Mouse (Mus musculus): ENCODE measurements around the gene Fam168a. TPM values are rescaled to one million over a fixed set of nuclear protein-coding genes. Genes with fewer than 3 reads are reported as not detected.

Fam168a gene
- polyA plus RNA-seq (2016; fragmentation: Nextera tagmentation; extraction: Ambion mirVana), result 29.3 and 37.3 TPM in 2 replicates

DNA sequence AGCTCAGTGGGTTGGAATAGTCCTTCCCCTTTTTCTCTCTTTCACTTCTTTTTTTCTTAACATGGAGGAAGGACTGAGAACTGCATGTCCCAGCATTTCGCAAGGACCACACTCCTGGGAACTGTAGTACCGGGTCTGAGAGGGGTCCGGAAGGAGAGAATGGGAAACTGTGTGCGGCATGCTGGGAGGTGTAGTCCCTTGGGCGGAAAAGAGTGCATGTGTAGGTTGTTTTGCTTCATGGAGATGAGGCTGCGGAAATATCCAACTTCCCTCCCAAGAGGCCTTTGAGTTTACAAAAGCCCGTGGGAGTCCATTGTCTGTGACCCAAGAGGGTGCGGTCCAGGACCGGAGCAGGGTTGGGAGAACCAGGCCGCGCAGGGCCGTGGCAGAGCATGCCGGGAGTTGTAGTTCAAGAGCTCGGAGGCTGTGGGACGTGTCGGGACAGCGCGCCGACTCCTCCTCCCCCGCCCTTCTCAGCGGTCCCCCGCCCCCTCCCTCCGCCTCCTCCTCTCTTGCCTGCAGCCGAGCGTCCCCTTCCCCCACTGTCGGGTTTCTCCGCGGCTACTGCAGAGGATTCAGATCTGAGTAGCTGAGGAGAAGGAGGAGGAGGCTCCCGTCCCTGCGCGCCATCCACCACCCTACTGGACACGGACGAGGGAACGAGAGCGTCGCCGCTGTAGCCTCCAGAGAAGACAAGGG is at the start of gene Fam168a:
Gene Fam168a (plus strand): TSS at position 493 of the 699 bp plus-strand sequence.
- 0% methylated on average over 36 of the region's 37 CpGs for WGBS
- H3K27me3 ChIP-seq (ENCODE audit: low read depth, poor library complexity, severe bottlenecking), result no peaks in the 10 kb centered on the region
- peaks cover 30% of the 10 kb centered on the region for H3K4me1 ChIP-seq

DNA sequence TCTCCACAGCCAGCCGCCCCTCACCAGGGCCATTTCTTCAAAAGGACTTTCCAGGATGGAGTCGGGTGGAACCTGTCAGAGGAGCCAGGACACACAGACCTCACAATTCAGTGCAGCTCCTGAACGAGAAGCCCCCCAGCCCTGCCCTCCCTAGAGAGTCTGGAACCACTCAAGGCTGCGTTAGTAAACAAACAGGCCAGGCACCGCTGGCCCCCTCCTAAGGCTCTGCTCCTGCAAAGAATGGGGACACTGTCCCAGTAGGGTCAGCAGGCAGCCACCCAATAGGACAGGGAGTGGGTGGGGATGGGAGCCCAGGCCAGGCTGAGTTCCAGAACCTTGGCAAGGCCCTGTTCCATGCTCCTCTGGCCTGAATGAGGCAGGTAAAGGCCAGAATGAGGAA is 49.7 kb upstream of the Fam168a start:
- H3K27ac ChIP-seq (replicated peaks), result 0 out of 2 replicates have a peak overlapping the region, but pooled peaks have one; percentile 52
- H3K9me3 ChIP-seq (replicated peaks), result no peaks in the 10 kb centered on the region
- no peaks in the 10 kb centered on the region for H3K36me3 ChIP-seq
- no peak for DNase-seq (ENCODE audit: low spot score)
- 60% methylated on average over 5 of the region's 5 CpGs for WGBS
- no peaks in the 10 kb centered on the region for H3K27me3 ChIP-seq (ENCODE audit: low read depth, poor library complexity, severe bottlenecking)
- H3K4me3 ChIP-seq, result no peak overlapping the region
- H3K4me1 ChIP-seq, result peaks cover 38% of the 10 kb centered on the region

More for the DNA sequence above, at the start of gene Fam168a:
- Histone ChIP-seq H3K27ac (replicated peaks) (peak within 1 kb of the TSS; percentile 99), H3K36me3 (no peaks in the 10 kb centered on the region), H3K9me3 (replicated peaks) (no peaks in the 10 kb centered on the region), H3K4me3 (peak within 1 kb of the TSS; percentile 93)
- peak; percentile 98 for DNase-seq (ENCODE audit: low spot score)

DNA sequence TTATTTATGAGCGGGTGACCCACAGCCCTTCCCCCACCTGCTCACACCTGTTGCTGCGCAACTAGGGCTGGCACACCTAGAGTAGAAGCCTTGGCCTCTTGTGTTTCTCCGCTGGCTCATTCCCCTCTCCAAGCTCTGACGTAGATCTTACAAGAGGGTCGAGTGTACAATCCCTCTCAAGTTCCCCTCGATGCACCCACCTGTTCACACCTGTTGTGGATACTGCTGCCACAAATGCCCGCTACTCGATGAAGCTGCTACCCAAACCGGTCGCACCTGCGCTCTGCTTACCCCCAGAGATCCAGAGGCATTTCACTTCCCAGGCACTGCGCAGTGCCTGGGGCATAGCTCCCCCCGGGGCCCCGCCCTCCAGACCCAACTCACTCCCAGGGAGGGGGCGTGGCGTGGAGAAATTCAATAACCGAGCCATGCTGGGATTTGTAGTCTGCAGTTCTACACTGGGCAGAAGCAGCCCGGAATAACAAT is 48.3 kb upstream of the Fam168a start:
- H3K4me3 ChIP-seq, result peak overlapping the region; percentile 27; the same call in 1 of the 2 replicates
- WGBS, result 33% methylated on average over 18 of the region's 18 CpGs
- DNase-seq (ENCODE audit: low spot score), result no peak
- no peaks in the 10 kb centered on the region for H3K36me3 ChIP-seq
- no peaks in the 10 kb centered on the region for H3K9me3 ChIP-seq (replicated peaks)
- peaks cover 46% of the 10 kb centered on the region for H3K4me1 ChIP-seq
- H3K27me3 ChIP-seq (ENCODE audit: low read depth, poor library complexity, severe bottlenecking), result no peaks in the 10 kb centered on the region
- no peak overlapping the region for H3K27ac ChIP-seq (replicated peaks)

DNA sequence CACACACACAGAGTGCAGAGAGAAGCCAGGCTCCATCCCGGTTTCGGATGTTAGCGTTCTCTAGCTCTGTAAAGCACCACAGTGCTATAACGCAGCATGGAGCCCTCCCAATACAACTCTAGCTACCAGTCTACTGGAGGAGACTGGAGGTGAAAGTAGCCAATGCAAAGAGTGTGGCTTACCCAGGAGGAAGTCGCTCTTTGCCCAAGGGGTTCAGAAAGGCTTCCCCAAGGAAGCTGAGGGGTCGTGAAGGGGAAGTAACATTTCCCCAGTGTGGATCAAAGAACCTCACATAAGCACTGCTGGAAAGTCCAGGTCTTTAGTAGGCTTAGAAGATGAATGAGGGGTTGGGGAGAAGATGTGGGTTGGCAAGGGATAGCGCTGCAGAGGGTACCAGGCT is 45.2 kb upstream of the Fam168a start:
- H3K27me3 ChIP-seq (ENCODE audit: low read depth, poor library complexity, severe bottlenecking), result no peaks in the 10 kb centered on the region
- 89% methylated on average over 7 of the region's 7 CpGs for WGBS
- no peaks in the 10 kb centered on the region for H3K9me3 ChIP-seq (replicated peaks)
- H3K36me3 ChIP-seq, result no peaks in the 10 kb centered on the region
- DNase-seq (ENCODE audit: low spot score), result no peak
- no peak overlapping the region for H3K4me3 ChIP-seq
- H3K27ac ChIP-seq (replicated peaks), result no peak overlapping the region
- H3K4me1 ChIP-seq, result peaks cover 42% of the 10 kb centered on the region

DNA sequence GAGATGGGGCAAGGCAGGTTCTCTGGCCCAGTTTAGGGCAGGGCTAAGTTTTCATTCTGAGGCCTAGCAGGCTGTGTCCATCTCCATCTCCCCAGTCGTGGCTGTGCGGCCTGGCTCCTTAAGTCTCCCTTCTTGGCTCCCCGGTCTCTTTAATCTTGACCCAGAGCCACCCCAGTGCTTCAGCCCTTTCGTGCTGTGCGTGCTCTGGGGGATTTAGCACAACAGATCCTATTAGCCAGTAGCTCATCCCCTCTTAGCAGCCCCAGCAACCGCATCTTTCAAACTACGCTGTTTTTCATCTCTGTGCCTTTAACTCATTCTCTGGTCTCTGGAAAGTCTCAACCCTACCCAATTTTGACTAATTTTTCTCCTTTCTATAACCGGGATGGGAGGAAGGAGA is 44.2 kb upstream of the Fam168a start, which contains the start of gene Plekhb1:
Gene Plekhb1 (minus strand): TSS at position 184 of the 400 bp plus-strand sequence.
- H3K27ac ChIP-seq (replicated peaks), result peak within 1 kb of the TSS; percentile 64; the same call in 1 of the 2 replicates
- H3K36me3 ChIP-seq, result no peaks in the 10 kb centered on the region
- peak within 1 kb of the TSS; percentile 3 for H3K4me3 ChIP-seq
- WGBS, result 39% methylated on average over 8 of the region's 8 CpGs
- H3K4me1 ChIP-seq, result peaks cover 35% of the 10 kb centered on the region
- DNase-seq (ENCODE audit: low spot score), result no peak
- no peaks in the 10 kb centered on the region for H3K9me3 ChIP-seq (replicated peaks)
- H3K27me3 ChIP-seq (ENCODE audit: low read depth, poor library complexity, severe bottlenecking), result no peaks in the 10 kb centered on the region

DNA sequence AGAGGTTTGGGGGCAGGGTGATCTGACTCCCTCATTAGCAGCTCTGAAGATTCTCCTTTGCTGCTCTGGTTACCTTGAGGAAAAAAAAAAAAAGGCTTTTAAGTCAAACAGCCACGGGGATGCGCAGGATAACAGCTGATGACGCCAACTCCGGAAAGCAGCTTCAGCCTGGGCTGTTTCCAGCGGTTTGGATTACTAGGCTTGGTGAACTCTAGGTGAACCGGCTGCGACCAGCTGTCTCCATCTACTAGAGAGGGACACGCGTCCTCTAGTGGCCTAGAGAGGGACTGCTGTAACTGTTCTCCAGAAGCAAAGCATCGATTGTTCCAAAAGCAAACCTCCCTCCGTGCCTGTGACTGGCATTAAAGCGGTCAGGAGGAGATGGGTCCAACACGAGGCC is 43.2 kb upstream of the Fam168a start:
- peak overlapping the region; percentile 64; the same call in 1 of the 2 replicates for H3K27ac ChIP-seq (replicated peaks)

DNA sequence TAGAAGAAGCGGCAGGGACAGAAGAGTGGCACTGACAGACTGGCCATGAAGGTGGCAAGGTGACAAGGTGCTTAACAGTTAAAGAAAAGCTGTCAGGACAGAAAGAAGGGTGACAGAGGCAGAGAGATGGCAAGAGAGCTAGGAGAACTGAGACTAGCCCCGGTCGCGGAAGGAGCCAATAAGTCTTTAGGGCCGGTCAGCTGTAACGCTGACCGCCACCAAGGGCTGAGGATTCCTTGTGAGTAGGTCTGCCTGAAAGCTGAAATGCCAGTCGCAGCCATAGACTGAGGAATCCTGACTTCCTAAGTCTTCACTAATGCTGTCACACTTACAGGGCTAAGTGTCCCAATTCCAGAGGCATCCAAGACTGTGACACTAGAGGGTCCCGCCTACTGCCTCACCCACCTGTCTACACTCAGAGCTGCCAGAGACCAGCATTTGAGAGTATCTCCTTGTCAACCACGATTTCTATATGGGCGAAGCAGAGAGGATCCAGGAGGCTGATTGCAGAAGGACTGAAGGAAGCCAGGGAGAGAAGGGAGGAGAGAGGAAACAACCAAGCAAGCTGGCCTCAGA is 42.6 kb upstream of the Fam168a start:
- no peaks in the 10 kb centered on the region for H3K36me3 ChIP-seq
- 62% methylated on average over 11 of the region's 11 CpGs for WGBS
- H3K4me3 ChIP-seq, result peak overlapping the region; percentile 3
- H3K4me1 ChIP-seq, result peaks cover 27% of the 10 kb centered on the region
- no peaks in the 10 kb centered on the region for H3K9me3 ChIP-seq (replicated peaks)
- DNase-seq (ENCODE audit: low spot score), result no peak
- no peaks in the 10 kb centered on the region for H3K27me3 ChIP-seq (ENCODE audit: low read depth, poor library complexity, severe bottlenecking)
- peak overlapping the region; percentile 0; the same call in 1 of the 2 replicates for H3K27ac ChIP-seq (replicated peaks)

More for the DNA sequence above, 43.2 kb upstream of the Fam168a start:
- H3K4me1 ChIP-seq, result peaks cover 33% of the 10 kb centered on the region
- H3K36me3 ChIP-seq, result no peaks in the 10 kb centered on the region
- 2% methylated on average over 13 of the region's 13 CpGs for WGBS
- no peaks in the 10 kb centered on the region for H3K27me3 ChIP-seq (ENCODE audit: low read depth, poor library complexity, severe bottlenecking)
- H3K4me3 ChIP-seq, result peak overlapping the region; percentile 3
- peak; percentile 90 for DNase-seq (ENCODE audit: low spot score)
- no peaks in the 10 kb centered on the region for H3K9me3 ChIP-seq (replicated peaks)

DNA sequence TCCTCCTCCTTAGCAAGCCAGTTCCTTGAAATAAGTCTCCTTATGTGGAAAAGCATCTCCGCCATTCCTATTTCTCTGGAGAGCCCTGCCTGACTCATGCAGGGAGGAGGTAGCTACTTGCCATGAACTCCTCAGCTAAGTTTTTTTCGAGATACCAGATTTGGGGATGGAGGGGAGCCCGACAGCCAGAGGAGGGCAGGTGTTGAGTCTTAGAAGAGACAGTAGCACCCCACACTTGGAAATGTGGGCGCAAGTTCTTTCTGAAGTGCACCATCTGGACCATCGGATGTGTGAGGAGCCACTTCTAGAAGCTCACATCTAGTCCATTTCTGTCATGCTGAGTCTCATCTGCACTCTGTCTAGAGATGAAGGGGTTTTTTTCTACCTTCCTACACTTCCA is 35.8 kb upstream of the Fam168a start:
- WGBS, result 83% methylated on average over 5 of the region's 5 CpGs
- no peaks in the 10 kb centered on the region for H3K36me3 ChIP-seq
- no peak overlapping the region for H3K27ac ChIP-seq (replicated peaks)
- H3K27me3 ChIP-seq (ENCODE audit: low read depth, poor library complexity, severe bottlenecking), result no peaks in the 10 kb centered on the region
- H3K4me1 ChIP-seq, result peaks cover 9% of the 10 kb centered on the region
- DNase-seq (ENCODE audit: low spot score), result no peak
- no peak overlapping the region for H3K4me3 ChIP-seq
- no peaks in the 10 kb centered on the region for H3K9me3 ChIP-seq (replicated peaks)

DNA sequence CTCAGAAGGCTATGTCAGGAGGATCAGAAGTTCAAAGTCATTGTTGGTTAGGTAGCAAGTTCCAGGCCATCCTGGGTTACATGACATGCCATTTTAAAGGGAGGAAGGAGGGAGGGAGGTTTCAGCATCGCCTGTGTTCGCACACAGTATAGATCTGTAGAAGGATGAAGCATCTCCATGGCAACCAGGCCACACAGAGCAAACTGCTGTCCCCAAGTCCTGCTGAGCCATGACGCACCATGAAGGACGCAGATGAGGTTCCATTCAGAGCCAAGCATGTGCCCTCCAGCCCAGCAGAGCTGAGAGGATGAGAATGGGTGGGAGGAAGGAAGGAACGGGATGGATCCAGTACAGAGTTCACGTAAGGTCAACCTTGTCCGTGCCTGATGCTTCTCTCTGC is 33.0 kb upstream of the Fam168a start:
- H3K4me1 ChIP-seq, result peaks cover 9% of the 10 kb centered on the region
- H3K36me3 ChIP-seq, result no peaks in the 10 kb centered on the region
- H3K4me3 ChIP-seq, result no peak overlapping the region
- no peaks in the 10 kb centered on the region for H3K9me3 ChIP-seq (replicated peaks)
- H3K27ac ChIP-seq (replicated peaks), result no peak overlapping the region
- 67% methylated on average over 7 of the region's 7 CpGs for WGBS
- no peak for DNase-seq (ENCODE audit: low spot score)
- H3K27me3 ChIP-seq (ENCODE audit: low read depth, poor library complexity, severe bottlenecking), result no peaks in the 10 kb centered on the region

DNA sequence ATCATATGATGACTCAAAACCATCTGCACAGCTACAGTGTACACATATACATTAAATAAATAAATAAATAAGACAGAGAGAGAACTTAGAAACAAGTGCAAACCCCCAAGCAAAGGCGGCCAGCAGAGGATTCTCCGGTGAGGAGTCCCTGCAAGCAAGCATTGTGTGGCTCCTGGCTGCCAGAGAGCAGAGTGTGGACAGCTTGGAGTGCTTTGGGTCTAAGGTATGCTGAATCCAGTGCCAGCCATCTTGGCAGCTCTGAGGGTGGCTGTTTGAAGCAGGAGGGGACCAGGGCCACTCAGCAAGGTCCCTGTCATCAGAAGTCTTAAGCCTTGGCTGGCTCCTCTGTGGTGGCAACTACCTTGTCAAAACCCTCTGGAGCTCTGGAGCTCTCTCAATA is 31.5 kb upstream of the Fam168a start:
- H3K4me1 ChIP-seq, result peaks cover 9% of the 10 kb centered on the region
- no peaks in the 10 kb centered on the region for H3K27me3 ChIP-seq (ENCODE audit: low read depth, poor library complexity, severe bottlenecking)
- no peaks in the 10 kb centered on the region for H3K36me3 ChIP-seq
- no peaks in the 10 kb centered on the region for H3K9me3 ChIP-seq (replicated peaks)
- no peak overlapping the region for H3K4me3 ChIP-seq
- DNase-seq (ENCODE audit: low spot score), result no peak
- H3K27ac ChIP-seq (replicated peaks), result no peak overlapping the region
- 85% methylated on average over 2 of the region's 2 CpGs for WGBS

DNA sequence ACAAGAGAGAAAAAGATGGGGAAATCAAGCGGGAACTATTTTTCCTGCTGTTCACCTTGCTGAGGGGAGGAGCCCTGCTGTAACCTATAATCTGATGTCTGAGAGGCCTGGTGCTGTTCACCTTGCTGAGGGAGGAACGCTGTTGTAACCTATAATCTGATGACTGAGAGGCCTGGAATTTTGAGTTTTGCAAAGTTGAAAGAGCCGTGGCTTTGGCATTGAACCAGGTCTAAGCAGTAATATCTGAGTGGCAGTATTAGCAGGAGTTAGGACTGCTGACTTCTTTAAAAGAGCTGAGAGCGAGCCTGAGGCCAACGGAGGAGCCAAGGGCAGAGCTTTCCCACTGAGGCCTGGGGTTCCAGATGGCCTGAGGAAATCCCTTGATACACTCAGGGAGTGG is 28.4 kb upstream of the Fam168a start:
- Histone ChIP-seq H3K9me3 (replicated peaks) (no peaks in the 10 kb centered on the region), H3K27me3 (ENCODE audit: low read depth, poor library complexity, severe bottlenecking) (no peaks in the 10 kb centered on the region), H3K27ac (replicated peaks) (no peak overlapping the region), H3K4me3 (no peak overlapping the region), H3K36me3 (no peaks in the 10 kb centered on the region), H3K4me1 (peaks cover 9% of the 10 kb centered on the region)
- 89% methylated on average over 5 of the region's 5 CpGs for WGBS
- DNase-seq (ENCODE audit: low spot score), result no peak

DNA sequence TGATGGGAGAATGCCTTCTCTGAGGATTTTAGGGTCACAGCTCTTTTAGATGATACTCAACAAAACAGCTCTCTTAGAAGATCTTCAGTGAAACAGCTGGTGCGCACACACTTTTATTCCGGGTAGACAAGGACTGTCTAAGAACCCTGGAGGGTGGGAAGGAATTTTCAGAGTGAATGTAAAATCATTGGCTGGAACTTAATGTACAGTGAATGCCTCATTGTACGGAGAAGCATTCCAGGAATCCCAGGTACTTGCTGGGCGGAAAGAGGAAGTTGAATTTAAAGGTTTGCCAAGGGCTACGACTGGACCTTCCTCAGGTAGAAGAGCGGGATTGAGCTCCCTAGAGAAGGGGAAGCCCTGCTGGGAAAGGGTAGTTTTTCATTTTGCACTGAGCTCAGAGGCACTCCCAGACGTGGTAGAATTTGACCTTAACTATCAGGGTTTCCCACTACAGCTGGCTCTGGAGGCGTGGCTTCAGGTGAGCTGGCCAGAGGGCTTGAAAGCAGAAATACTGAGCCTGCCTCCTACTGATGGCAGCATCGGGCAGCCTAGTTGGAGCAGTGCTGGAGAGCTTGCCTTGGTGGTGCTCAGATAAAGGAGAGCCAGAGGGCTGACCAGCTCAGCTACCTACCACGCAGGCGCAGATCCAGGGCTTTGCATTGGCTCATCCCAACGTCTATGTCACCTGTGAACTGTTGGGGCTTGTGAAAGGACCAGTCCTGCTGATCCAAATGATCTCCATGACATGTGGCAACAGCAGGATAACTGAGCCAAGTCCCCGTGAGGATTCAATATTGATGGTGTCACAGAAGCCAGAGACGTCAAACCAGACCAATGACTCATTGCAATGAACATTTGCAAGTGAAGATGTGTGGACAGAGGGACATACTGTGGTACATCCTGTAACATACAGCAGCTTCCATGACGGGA is 27.2 kb upstream of the Fam168a start:
- Histone ChIP-seq H3K36me3 (no peaks in the 10 kb centered on the region), H3K4me1 (no peaks in the 10 kb centered on the region), H3K4me3 (no peak overlapping the region), H3K27ac (replicated peaks) (no peak overlapping the region), H3K9me3 (replicated peaks) (no peaks in the 10 kb centered on the region), H3K27me3 (ENCODE audit: low read depth, poor library complexity, severe bottlenecking) (no peaks in the 10 kb centered on the region)
- DNase-seq (ENCODE audit: low spot score), result no peak
- WGBS, result 71% methylated on average over 15 of the region's 15 CpGs

All from midbrain, embryonic 10.5 days (tissue).